Mouse (Mus musculus): ENCODE results near the gene Plb1. TPM values are rescaled to one million over a fixed set of nuclear protein-coding genes. Genes with fewer than 3 reads are reported as not detected.

Plb1 gene
- polyA plus RNA-seq, 1 experiment, result not detected

DNA sequence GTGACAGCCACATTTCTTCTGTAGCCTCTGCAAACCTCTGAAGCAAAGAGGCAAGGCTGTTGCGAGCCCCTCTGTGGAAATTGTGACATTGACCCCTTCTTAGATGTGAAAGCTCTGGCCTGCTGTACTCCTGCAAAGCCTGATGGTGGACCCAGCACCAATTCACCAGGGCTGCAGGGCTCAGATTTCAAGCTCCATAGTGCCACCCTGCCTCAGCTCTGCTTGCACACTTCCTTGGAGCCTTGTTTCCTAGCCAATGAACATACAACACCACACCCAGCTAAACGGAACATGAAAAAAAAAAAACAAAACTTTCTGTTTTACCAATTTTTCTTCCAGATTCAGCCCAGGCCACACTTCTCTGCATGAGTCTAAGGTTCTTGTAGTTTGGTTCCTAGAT, 74.6 kb downstream of the Plb1 start:
- Histone ChIP-seq H3K79me3 (ENCODE audit: low read depth) (no peaks in the 10 kb centered on the region), H3K36me3 (ENCODE audit: control insufficient read depth, insufficient read depth) (no peaks in the 10 kb centered on the region)

DNA sequence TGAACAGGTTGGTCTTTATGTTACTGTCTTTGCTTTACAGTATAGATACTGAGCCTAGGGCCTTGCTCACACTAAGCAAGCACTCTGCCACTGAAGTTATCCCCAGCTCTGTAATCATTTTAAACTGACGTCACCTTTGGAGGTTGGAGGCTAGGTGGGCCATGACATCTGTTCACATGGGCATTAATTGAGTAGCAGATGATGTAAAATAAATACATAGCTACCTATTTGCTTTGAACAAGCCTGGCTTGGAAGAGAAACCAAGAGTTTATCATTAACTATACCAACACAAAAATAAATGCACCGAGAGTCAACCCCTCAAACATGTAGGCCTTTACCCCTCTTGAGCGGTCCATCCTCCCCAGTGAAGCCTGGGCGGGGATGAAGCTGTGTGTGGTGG, 76.1 kb downstream of the Plb1 start:
- Histone ChIP-seq H3K27me3 (ENCODE audit: control insufficient read depth, insufficient read depth, insufficient read length) (no peaks in the 10 kb centered on the region), H3K4me3 (ENCODE audit: insufficient read depth, poor library complexity, severe bottlenecking) (no peak overlapping the region), H3K79me2 (ENCODE audit: control insufficient read depth, insufficient read depth) (no peaks in the 10 kb centered on the region), H3ac (ENCODE audit: control insufficient read depth, insufficient read length, low read depth) (no peak overlapping the region), H3K79me3 (ENCODE audit: low read depth) (no peaks in the 10 kb centered on the region), H3K36me3 (ENCODE audit: control insufficient read depth, insufficient read depth) (no peaks in the 10 kb centered on the region)
- no peak for TF ChIP-seq MAX (IDR thresholded peaks at IDR 0.05)
- TF ChIP-seq MYOD1 (IDR thresholded peaks at IDR 0.05; ENCODE audit: control insufficient read depth, insufficient read length, low read depth), result no peak
- TF ChIP-seq FOSL1 (IDR thresholded peaks at IDR 0.05; ENCODE audit: insufficient read depth, low read length, poor library complexity, severe bottlenecking), result no peak
- no peak for TF ChIP-seq CEBPB (IDR thresholded peaks at IDR 0.05; ENCODE audit: low read depth)
- TF ChIP-seq MYOG (IDR thresholded peaks at IDR 0.05; ENCODE audit: control insufficient read depth, extremely low read depth, insufficient read length), result no peak
- TF ChIP-seq CTCF (IDR thresholded peaks at IDR 0.05; ENCODE audit: control insufficient read depth, insufficient read depth, insufficient read length), result no peak
- TF ChIP-seq USF1 (IDR thresholded peaks at IDR 0.05; ENCODE audit: low read depth), result no peak

More for the DNA sequence above, 74.6 kb downstream of the Plb1 start:
- no peak overlapping the region for H3K4me3 ChIP-seq (ENCODE audit: insufficient read depth, poor library complexity, severe bottlenecking)
- no peaks in the 10 kb centered on the region for H3K27me3 ChIP-seq (ENCODE audit: control insufficient read depth, insufficient read depth, insufficient read length)
- TF ChIP-seq MYOD1 (IDR thresholded peaks at IDR 0.05; ENCODE audit: control insufficient read depth, insufficient read length, low read depth) (no peak), CTCF (IDR thresholded peaks at IDR 0.05; ENCODE audit: control insufficient read depth, insufficient read depth, insufficient read length) (no peak), MAX (IDR thresholded peaks at IDR 0.05) (no peak)
- no peaks in the 10 kb centered on the region for H3K79me2 ChIP-seq (ENCODE audit: control insufficient read depth, insufficient read depth)
- no peak overlapping the region for H3ac ChIP-seq (ENCODE audit: control insufficient read depth, insufficient read length, low read depth)

DNA sequence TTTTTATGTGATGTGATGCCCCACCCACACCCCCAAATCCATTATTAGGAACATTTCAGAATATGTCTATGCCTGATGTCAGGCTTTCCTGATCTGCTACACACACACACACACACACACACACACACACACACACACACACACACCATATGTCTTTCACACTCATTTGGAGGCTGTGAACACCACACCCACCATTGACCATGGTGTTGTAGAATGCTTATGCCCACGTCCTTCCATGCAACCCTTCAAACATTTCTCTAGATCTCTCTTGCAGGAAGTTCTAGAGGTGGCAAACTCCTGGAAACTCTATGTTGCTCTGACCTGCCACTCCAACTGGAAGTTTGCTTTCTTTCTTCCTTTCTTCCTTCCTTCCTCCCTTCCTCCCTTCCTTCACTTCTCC, 77.2 kb downstream of the Plb1 start:
- no peak for TF ChIP-seq CEBPB (IDR thresholded peaks at IDR 0.05; ENCODE audit: low read depth)
- no peak for TF ChIP-seq MYOG (IDR thresholded peaks at IDR 0.05; ENCODE audit: control insufficient read depth, extremely low read depth, insufficient read length)
- TF ChIP-seq MYOD1 (IDR thresholded peaks at IDR 0.05; ENCODE audit: control insufficient read depth, insufficient read length, low read depth), result no peak
- TF ChIP-seq MAX (IDR thresholded peaks at IDR 0.05), result no peak
- no peak for TF ChIP-seq USF1 (IDR thresholded peaks at IDR 0.05; ENCODE audit: low read depth)
- TF ChIP-seq CTCF (IDR thresholded peaks at IDR 0.05; ENCODE audit: control insufficient read depth, insufficient read depth, insufficient read length), result no peak
- no peak for TF ChIP-seq FOSL1 (IDR thresholded peaks at IDR 0.05; ENCODE audit: insufficient read depth, low read length, poor library complexity, severe bottlenecking)
- H3K4me3 ChIP-seq (ENCODE audit: insufficient read depth, poor library complexity, severe bottlenecking), result no peak overlapping the region

DNA sequence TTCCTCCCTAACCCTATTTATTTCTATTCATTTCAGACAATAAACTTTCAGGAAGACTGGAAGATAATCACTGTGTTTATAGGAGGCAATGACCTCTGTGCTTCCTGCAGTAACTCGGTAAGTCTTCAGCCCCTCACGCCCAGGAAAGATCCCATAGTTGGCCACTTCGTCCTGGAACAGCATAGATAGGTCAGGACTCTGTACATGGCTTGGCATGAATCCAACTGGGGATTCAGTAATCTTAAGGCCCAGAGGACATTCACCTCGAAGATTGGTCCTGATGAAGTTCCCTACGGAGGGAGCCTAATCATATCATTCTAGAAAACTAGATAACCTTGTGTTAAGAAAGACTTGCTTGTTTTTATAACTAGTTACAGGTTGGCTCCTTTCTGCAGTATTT, 78.3 kb downstream of the Plb1 start:
- Histone ChIP-seq H3K27me3 (ENCODE audit: control insufficient read depth, insufficient read depth, insufficient read length) (no peaks in the 10 kb centered on the region), H3K4me3 (ENCODE audit: insufficient read depth, poor library complexity, severe bottlenecking) (no peak overlapping the region), H3K36me3 (ENCODE audit: control insufficient read depth, insufficient read depth) (no peaks in the 10 kb centered on the region), H3ac (ENCODE audit: control insufficient read depth, insufficient read length, low read depth) (no peak overlapping the region), H3K79me2 (ENCODE audit: control insufficient read depth, insufficient read depth) (no peaks in the 10 kb centered on the region), H3K79me3 (ENCODE audit: low read depth) (no peaks in the 10 kb centered on the region)
- TF ChIP-seq USF1 (IDR thresholded peaks at IDR 0.05; ENCODE audit: low read depth) (no peak), CEBPB (IDR thresholded peaks at IDR 0.05; ENCODE audit: low read depth) (no peak)

More for the DNA sequence above, 77.2 kb downstream of the Plb1 start:
- Histone ChIP-seq H3K27me3 (ENCODE audit: control insufficient read depth, insufficient read depth, insufficient read length) (no peaks in the 10 kb centered on the region), H3ac (ENCODE audit: control insufficient read depth, insufficient read length, low read depth) (no peak overlapping the region), H3K79me3 (ENCODE audit: low read depth) (no peaks in the 10 kb centered on the region), H3K79me2 (ENCODE audit: control insufficient read depth, insufficient read depth) (no peaks in the 10 kb centered on the region), H3K36me3 (ENCODE audit: control insufficient read depth, insufficient read depth) (no peaks in the 10 kb centered on the region)

DNA sequence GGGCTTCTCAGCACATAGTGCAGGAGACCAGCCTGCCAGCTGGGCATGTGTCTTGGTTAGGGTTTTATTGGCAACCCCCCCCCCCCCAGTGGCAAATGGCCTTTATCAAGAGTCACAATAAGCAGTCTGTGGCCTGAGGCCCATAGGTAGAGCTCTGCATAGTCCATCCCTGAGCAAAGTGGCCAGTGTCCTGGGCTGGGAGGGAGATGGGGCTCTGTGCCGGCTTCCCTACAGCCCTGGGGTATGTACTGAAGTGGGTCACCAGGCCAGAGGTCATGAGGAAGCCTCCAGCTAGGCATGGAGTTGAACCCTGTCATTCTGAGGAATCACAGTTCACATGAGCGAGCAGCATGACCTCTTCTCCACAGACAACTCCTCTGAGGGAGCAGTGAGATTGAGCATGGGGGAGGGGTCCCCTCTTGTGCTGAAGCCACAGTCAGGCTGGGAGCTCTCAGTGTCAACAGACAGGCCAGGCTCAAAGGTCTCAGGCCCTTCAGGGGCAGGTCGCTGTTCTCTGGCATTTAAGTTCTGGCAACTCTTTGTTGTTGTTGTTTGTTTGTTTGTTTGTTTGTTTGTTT, 79.2 kb downstream of the Plb1 start:
- TF ChIP-seq USF1 (IDR thresholded peaks at IDR 0.05; ENCODE audit: low read depth) (no peak), CTCF (IDR thresholded peaks at IDR 0.05; ENCODE audit: control insufficient read depth, insufficient read depth, insufficient read length) (no peak), MYOD1 (IDR thresholded peaks at IDR 0.05; ENCODE audit: control insufficient read depth, insufficient read length, low read depth) (no peak), CEBPB (IDR thresholded peaks at IDR 0.05; ENCODE audit: low read depth) (no peak), FOSL1 (IDR thresholded peaks at IDR 0.05; ENCODE audit: insufficient read depth, low read length, poor library complexity, severe bottlenecking) (no peak), MAX (IDR thresholded peaks at IDR 0.05) (no peak), MYOG (IDR thresholded peaks at IDR 0.05; ENCODE audit: control insufficient read depth, extremely low read depth, insufficient read length) (no peak)
- Histone ChIP-seq H3K79me3 (ENCODE audit: low read depth) (no peaks in the 10 kb centered on the region), H3ac (ENCODE audit: control insufficient read depth, insufficient read length, low read depth) (no peak overlapping the region)

DNA sequence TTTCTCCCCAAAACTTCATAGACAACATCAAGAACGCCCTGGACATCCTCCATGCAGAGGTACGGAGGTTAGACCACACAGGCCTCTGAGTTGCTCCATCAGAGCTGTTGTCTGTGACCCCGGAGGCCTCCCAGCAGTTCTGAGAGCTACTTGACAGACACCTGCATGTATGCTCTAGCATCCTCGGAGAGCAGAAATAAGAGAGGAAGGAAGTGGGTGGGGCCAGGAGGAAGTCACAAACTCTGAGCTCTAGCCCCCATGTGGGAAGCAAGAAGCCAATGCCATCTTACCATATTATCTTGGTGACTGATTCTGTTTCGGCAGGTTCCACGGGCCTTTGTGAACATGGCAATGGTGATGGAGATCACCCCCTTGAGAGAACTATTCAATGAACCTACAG, 81.2 kb downstream of the Plb1 start:
- no peak overlapping the region for H3ac ChIP-seq (ENCODE audit: control insufficient read depth, insufficient read length, low read depth)
- H3K79me3 ChIP-seq (ENCODE audit: low read depth), result no peaks in the 10 kb centered on the region
- H3K4me3 ChIP-seq (ENCODE audit: insufficient read depth, poor library complexity, severe bottlenecking), result no peak overlapping the region
- H3K27me3 ChIP-seq (ENCODE audit: control insufficient read depth, insufficient read depth, insufficient read length), result no peaks in the 10 kb centered on the region
- TF ChIP-seq MAX (IDR thresholded peaks at IDR 0.05) (no peak), CEBPB (IDR thresholded peaks at IDR 0.05; ENCODE audit: low read depth) (no peak), USF1 (IDR thresholded peaks at IDR 0.05; ENCODE audit: low read depth) (no peak), FOSL1 (IDR thresholded peaks at IDR 0.05; ENCODE audit: insufficient read depth, low read length, poor library complexity, severe bottlenecking) (no peak), MYOG (IDR thresholded peaks at IDR 0.05; ENCODE audit: control insufficient read depth, extremely low read depth, insufficient read length) (no peak), CTCF (IDR thresholded peaks at IDR 0.05; ENCODE audit: control insufficient read depth, insufficient read depth, insufficient read length) (no peak), MYOD1 (IDR thresholded peaks at IDR 0.05; ENCODE audit: control insufficient read depth, insufficient read length, low read depth) (no peak)
- H3K79me2 ChIP-seq (ENCODE audit: control insufficient read depth, insufficient read depth), result no peaks in the 10 kb centered on the region
- no peaks in the 10 kb centered on the region for H3K36me3 ChIP-seq (ENCODE audit: control insufficient read depth, insufficient read depth)

More for the DNA sequence above, 79.2 kb downstream of the Plb1 start:
- Histone ChIP-seq H3K4me3 (ENCODE audit: insufficient read depth, poor library complexity, severe bottlenecking) (no peak overlapping the region), H3K27me3 (ENCODE audit: control insufficient read depth, insufficient read depth, insufficient read length) (no peaks in the 10 kb centered on the region), H3K79me2 (ENCODE audit: control insufficient read depth, insufficient read depth) (no peaks in the 10 kb centered on the region), H3K36me3 (ENCODE audit: control insufficient read depth, insufficient read depth) (no peaks in the 10 kb centered on the region)

Measured in C2C12 (cell line).